Mouse (Mus musculus) C2C12 (cell line): ENCODE data around the gene Cep170.

Source experiments
- CTCF ChIP-seq: IDR thresholded peaks from one replicate; pipeline ENCODE4 v1.5.1; 2011; ENCODE audit not compliant: control insufficient read depth, insufficient read depth, insufficient read length
- FOSL1 ChIP-seq: IDR thresholded peaks from one replicate; pipeline ENCODE4 v1.8.0; 2011; ENCODE audit warnings: mild to moderate bottlenecking, low read length; ENCODE audit not compliant: poor library complexity, insufficient read depth, severe bottlenecking
- MAX ChIP-seq: IDR thresholded peaks from one replicate; pipeline ENCODE4 v1.6.1; 2011; ENCODE audit warnings: mild to moderate bottlenecking, control low read depth
- MYOD1 ChIP-seq: IDR thresholded peaks from one replicate; pipeline ENCODE4 v1.6.1; 2011; ENCODE audit warnings: low read depth; ENCODE audit not compliant: control insufficient read depth, insufficient read length
- MYOG ChIP-seq: IDR thresholded peaks from one replicate; pipeline ENCODE4 v1.6.1; 2011; ENCODE audit not compliant: control insufficient read depth, insufficient read length; ENCODE audit errors: extremely low read depth
- USF1 ChIP-seq: IDR thresholded peaks from one replicate; pipeline ENCODE4 v1.6.1; 2011; ENCODE audit warnings: low read depth, mild to moderate bottlenecking, control low read depth, moderate library complexity

DNA sequence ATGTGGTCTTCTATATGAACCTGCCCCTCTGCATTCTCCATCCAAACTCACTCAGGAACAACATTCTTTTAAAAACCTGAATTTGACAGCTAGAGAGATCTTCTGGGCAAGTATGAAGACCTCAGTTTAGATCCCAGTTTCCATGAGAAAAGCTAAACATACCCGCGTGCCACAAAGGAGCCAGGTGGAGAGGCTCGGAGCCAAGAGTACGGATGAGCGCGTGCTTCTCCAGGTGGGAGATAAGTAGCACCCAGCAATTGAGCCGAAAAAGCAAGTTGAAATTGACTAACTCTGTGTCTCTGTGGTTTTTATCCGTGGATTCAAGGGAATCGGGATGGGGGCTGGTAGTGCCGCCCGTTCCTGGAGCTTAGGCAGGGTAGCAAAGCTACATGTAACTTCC is 122.8 kb downstream of the Cep170 start:
- TF ChIP-seq CTCF (no peak), MYOG (no peak), USF1 (no peak), MAX (no peak), MYOD1 (no peak), FOSL1 (no peak)
